Mouse (Mus musculus) stomach, postnatal 0 days (tissue): ENCODE data around the gene Tecta. TPM values are rescaled to one million over a fixed set of nuclear protein-coding genes. Genes with fewer than 3 reads are reported as not detected.

Source experiments
- ATAC-seq: fragments of 200-750 bp; cut with Nextera tagmentation; 2 replicates; pipeline ENCODE4 v1.8.0; 2017; ENCODE audit not compliant: low FRiP score, low TSS enrichment
- DNase-seq: peaks from one replicate; pipeline ENCODE4 v3.0.0-alpha.2; 2016; ENCODE audit warnings: low spot score
- H3K27ac ChIP-seq: fragments of 300-500 bp; sonication (generic); replicated peaks from 2 replicates; pipeline ENCODE4 v1.5.1; 2014; ENCODE audit warnings: mild to moderate bottlenecking, control low read depth
- H3K27me3 ChIP-seq: fragments of 300-500 bp; sonication (generic); 2 replicates; pipeline ENCODE4 v1.6.1; 2014; ENCODE audit warnings: low read length; ENCODE audit not compliant: control insufficient read depth, insufficient read depth
- H3K36me3 ChIP-seq: fragments of 300-500 bp; sonication (generic); 2 replicates; pipeline ENCODE4 v1.6.1; 2014; ENCODE audit warnings: low read length, mixed read lengths; ENCODE audit not compliant: control insufficient read depth, insufficient read depth
- H3K4me1 ChIP-seq: fragments of 300-500 bp; sonication (generic); replicated peaks from 2 replicates; pipeline ENCODE4 v1.6.1; 2014; ENCODE audit warnings: antibody characterized with exemption; ENCODE audit not compliant: control insufficient read depth, insufficient read depth
- H3K4me2 ChIP-seq: fragments of 300-500 bp; sonication (generic); replicated peaks from 2 replicates; pipeline ENCODE4 v1.6.1; 2014; ENCODE audit warnings: low read depth, mild to moderate bottlenecking, control low read depth, moderate library complexity
- H3K4me3 ChIP-seq: fragments of 300-500 bp; sonication (generic); 2 replicates; pipeline ENCODE4 v1.5.1; 2014; ENCODE audit warnings: low read depth, low read length, control low read depth
- H3K9ac ChIP-seq: fragments of 300-500 bp; sonication (generic); 2 replicates; pipeline ENCODE4 v1.6.1; 2014; ENCODE audit warnings: mild to moderate bottlenecking, low read length, control low read depth, mixed read lengths
- H3K9me3 ChIP-seq: fragments of 300-500 bp; sonication (generic); 2 replicates; pipeline ENCODE4 v1.6.1; 2016; ENCODE audit warnings: low read length; ENCODE audit not compliant: control insufficient read depth
- CTCF ChIP-seq: IDR thresholded peaks from 2 replicates; pipeline ENCODE4 v1.5.1; 2016; ENCODE audit warnings: antibody characterized with exemption, low read depth, mild to moderate bottlenecking, moderate library complexity
- EP300 ChIP-seq: optimal IDR thresholded peaks from 2 replicates; pipeline ENCODE3; 2016; ENCODE audit warnings: antibody characterized with exemption
- WGBS: fragments of 180-500 bp; shearing (Covaris S2); extraction: QIAGEN DNeasy Blood & Tissue Kit; methylation state at CpG from one replicate; pipeline ENCODE4 v1.1.7; 2014; 5-methylcytosine and 5-hydroxymethylcytosine counted together
- polyA plus RNA-seq: library from polyadenylated mRNA; unstranded; fragments of >200 nt; fragmentation: Nextera tagmentation; extraction: Ambion mirVana; gene quantifications from 2 replicates; pipeline ENCODE4 v1.2.1, GENCODE M21; 2015

Tecta gene
- polyA plus RNA-seq, 1 experiment from 2014 or later = 0.05 TPM

DNA sequence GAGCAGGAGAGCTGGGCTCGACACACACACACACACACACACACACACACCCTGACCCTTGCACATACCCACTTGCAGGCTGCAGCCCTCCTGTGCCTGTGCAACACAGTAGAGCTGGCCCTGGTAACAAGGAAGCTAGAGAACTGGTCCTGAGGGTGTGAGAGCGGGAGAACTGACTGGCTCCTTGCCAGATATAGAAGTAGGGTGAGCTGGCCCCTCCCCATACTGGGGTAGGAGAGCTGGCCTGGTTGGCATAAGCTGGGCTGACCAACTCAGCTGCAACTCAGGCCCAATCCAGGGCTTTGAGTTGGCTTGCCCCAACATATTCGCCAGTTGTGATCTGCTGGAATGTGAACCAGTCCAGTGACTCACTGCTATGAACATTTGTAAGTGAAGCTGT lies 83.9 kb downstream of the Tecta start:
- ATAC-seq (peak; percentile 82), DNase-seq (peak; percentile 36)
- no peak overlapping the region for H3K4me2 ChIP-seq
- H3K4me3 ChIP-seq = no peak overlapping the region
- H3K27ac ChIP-seq = no peak overlapping the region
- no peak overlapping the region for H3K9ac ChIP-seq
- no peaks in the 10 kb centered on the region for H3K9me3 ChIP-seq
- H3K27me3 ChIP-seq = no peaks in the 10 kb centered on the region
- H3K36me3 ChIP-seq = no peaks in the 10 kb centered on the region
- 38% methylated on average over 3 of the region's 3 CpGs for WGBS
- no peak for TF ChIP-seq CTCF
- no peak for TF ChIP-seq EP300
- no peaks in the 10 kb centered on the region for H3K4me1 ChIP-seq

DNA sequence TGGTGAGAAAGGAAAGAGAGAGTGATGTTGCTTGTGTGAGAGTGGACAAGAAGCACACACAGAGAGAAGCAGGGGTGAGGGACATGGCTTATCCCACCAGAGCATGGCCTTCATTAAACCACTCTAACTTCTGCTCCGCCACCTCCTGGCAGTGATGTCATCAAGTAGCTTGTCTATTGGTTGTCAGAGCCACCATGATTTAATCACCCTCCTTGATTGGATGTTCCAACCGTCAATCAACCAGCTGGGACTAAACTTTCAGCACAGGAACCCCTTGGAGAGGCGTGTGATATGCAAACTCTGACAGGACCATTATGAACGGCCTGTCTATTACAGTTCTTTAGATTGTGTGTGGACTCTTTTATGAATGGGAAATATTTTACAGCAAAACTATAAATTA lies 84.8 kb downstream of the Tecta start:
- 67% methylated on average over 4 of the region's 4 CpGs for WGBS
- Histone ChIP-seq H3K9ac (no peak overlapping the region), H3K4me3 (no peak overlapping the region), H3K27me3 (no peaks in the 10 kb centered on the region), H3K36me3 (no peaks in the 10 kb centered on the region), H3K4me2 (no peak overlapping the region), H3K9me3 (no peaks in the 10 kb centered on the region), H3K4me1 (no peaks in the 10 kb centered on the region), H3K27ac (no peak overlapping the region)
- DNase-seq (no peak), ATAC-seq (no peak)
- TF ChIP-seq EP300 (no peak), CTCF (no peak)

DNA sequence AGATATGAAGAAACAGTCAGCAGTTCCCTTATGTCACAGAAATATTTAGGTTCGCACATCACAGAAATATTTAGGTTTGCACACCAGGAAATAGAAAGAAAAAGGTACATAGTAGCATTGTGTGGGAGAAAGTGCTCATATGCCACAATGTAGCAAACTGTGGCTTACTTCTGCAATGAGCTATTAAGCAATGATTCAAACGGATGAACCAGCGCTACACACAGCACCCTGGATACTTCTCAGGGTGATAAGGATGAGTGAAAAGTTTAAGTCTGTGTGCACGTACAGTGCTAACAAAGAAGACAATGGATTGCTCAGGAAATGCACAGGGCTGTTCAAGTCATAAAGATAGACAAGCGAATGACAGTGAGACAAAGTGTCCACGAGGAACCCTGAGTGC lies 85.3 kb downstream of the Tecta start:
- no peak for ATAC-seq
- no peak for DNase-seq
- TF ChIP-seq EP300 (no peak), CTCF (no peak)
- no peaks in the 10 kb centered on the region for H3K4me1 ChIP-seq
- H3K4me3 ChIP-seq = no peak overlapping the region
- H3K9ac ChIP-seq = no peak overlapping the region
- 70% methylated on average over 6 of the region's 6 CpGs for WGBS
- H3K4me2 ChIP-seq = no peak overlapping the region
- H3K27me3 ChIP-seq = no peaks in the 10 kb centered on the region
- H3K27ac ChIP-seq = no peak overlapping the region
- no peaks in the 10 kb centered on the region for H3K36me3 ChIP-seq
- no peaks in the 10 kb centered on the region for H3K9me3 ChIP-seq

DNA sequence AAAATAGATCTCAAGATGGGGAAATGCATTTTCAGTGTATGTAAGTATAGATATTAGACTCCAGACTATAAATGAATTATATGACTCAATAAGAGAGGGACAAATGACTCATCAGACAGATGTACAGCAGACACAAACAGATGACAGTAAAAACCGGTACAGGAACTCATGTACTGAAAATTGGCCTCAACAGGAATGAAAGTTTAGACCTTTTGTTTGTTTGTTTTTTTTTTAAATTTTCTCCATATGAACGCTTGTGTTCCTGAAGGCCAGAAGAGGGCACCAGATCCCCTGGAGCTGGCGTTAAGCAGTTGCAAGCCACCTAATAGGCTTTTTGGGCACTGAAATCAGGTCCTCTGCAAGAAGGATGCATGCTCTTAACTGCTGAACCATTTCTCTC lies 85.9 kb downstream of the Tecta start:
- Histone ChIP-seq H3K9ac (no peak overlapping the region), H3K27me3 (no peaks in the 10 kb centered on the region), H3K4me2 (no peak overlapping the region), H3K36me3 (no peaks in the 10 kb centered on the region), H3K4me3 (no peak overlapping the region), H3K27ac (no peak overlapping the region), H3K9me3 (no peaks in the 10 kb centered on the region), H3K4me1 (no peaks in the 10 kb centered on the region)
- no peak for DNase-seq
- TF ChIP-seq EP300 (no peak), CTCF (peak; percentile 64)
- 16% methylated on average over 3 of the region's 3 CpGs for WGBS
- no peak for ATAC-seq

DNA sequence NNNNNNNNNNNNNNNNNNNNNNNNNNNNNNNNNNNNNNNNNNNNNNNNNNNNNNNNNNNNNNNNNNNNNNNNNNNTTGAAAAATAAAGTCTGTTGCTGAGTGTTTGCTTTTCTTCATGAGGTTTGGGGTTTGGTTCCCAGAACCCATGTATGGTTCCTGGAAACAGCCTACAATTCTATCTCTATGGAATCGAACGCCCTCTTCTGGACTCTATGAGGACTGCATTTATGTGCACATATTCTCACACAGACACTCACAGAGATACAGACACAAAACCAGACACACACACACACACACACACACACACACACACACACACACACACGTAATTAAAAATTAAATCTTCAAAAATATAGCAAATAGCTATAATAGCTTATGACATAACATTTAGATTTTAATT lies 88.4 kb downstream of the Tecta start:
- Histone ChIP-seq H3K4me1 (no peaks in the 10 kb centered on the region), H3K4me2 (no peak overlapping the region), H3K9ac (no peak overlapping the region), H3K4me3 (no peak overlapping the region), H3K9me3 (no peaks in the 10 kb centered on the region), H3K27me3 (no peaks in the 10 kb centered on the region), H3K36me3 (no peaks in the 10 kb centered on the region), H3K27ac (no peak overlapping the region)
- no peak for ATAC-seq
- peak; percentile 6 for DNase-seq
- 84% methylated on average over 3 of the region's 3 CpGs for WGBS
- no peak for TF ChIP-seq CTCF
- TF ChIP-seq EP300 = no peak

DNA sequence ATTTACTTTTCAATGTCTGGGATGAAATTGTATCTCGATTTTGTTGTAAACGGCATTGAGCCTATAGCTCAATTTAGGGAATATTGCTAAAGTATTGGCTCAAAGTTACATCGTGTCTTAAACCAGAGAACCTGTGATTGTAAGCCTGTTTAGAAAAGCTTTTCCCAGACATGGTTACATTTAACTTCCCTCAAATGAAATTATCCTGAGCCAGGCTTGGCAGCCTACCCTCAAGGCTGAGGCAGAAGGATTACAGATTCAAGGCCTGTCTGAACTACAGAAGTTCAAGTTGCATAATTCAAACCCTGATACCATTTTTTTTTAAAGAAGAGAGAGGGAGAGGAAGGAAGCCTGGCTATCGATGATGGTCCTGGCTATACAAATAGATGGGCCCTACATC lies 95.8 kb downstream of the Tecta start:
- Histone ChIP-seq H3K4me1 (no peaks in the 10 kb centered on the region), H3K27ac (no peak overlapping the region), H3K4me3 (no peak overlapping the region), H3K36me3 (no peaks in the 10 kb centered on the region), H3K9ac (no peak overlapping the region), H3K27me3 (no peaks in the 10 kb centered on the region), H3K9me3 (no peaks in the 10 kb centered on the region), H3K4me2 (no peak overlapping the region)
- 78% methylated on average over 4 of the region's 4 CpGs for WGBS
- DNase-seq = no peak
- ATAC-seq = no peak
- no peak for TF ChIP-seq CTCF
- no peak for TF ChIP-seq EP300
